Mouse (Mus musculus) liver, postnatal 0 days (tissue): Measurements from ENCODE around the gene Gm21974. TPM values are rescaled to one million over a fixed set of nuclear protein-coding genes. Genes with fewer than 3 reads are reported as not detected.

Source experiments
- ATAC-seq: fragments of 200-750 bp; cut with Nextera tagmentation; 2 replicates; pipeline ENCODE4 v1.8.0; 2017; ENCODE audit warnings: mild to moderate bottlenecking, moderate library complexity
- DNase-seq: peaks from one replicate; pipeline ENCODE4 v3.0.0-alpha.2; 2016
- H3K27ac ChIP-seq: fragments of 300-500 bp; sonication (generic); 2 replicates; pipeline ENCODE4 v1.5.1; 2014; ENCODE audit warnings: antibody characterized with exemption, moderate library complexity, mild to moderate bottlenecking, low read depth
- H3K27me3 ChIP-seq: fragments of 300-500 bp; sonication (generic); 2 replicates; pipeline ENCODE4 v1.6.1; 2014; ENCODE audit warnings: low read length, control low read depth, mixed read lengths; ENCODE audit not compliant: insufficient read depth
- H3K36me3 ChIP-seq: fragments of 300-500 bp; sonication (generic); replicated peaks from 2 replicates; pipeline ENCODE4 v1.6.1; 2014; ENCODE audit warnings: mild to moderate bottlenecking, control low read depth, low read length, moderate library complexity, mixed read lengths; ENCODE audit not compliant: insufficient read depth
- H3K4me1 ChIP-seq: fragments of 300-500 bp; sonication (generic); 2 replicates; pipeline ENCODE4 v1.6.1; 2014; ENCODE audit warnings: antibody characterized with exemption, mild to moderate bottlenecking, control low read depth; ENCODE audit not compliant: insufficient read depth
- H3K4me2 ChIP-seq: fragments of 300-500 bp; sonication (generic); 2 replicates; pipeline ENCODE4 v1.6.1; 2014; ENCODE audit warnings: low read depth, mild to moderate bottlenecking, low read length, moderate library complexity, mixed read lengths
- H3K4me3 ChIP-seq: fragments of 300-500 bp; sonication (generic); 2 replicates; pipeline ENCODE4 v1.5.1; 2014; ENCODE audit warnings: low read depth, low read length
- H3K9ac ChIP-seq: fragments of 300-500 bp; sonication (generic); replicated peaks from 2 replicates; pipeline ENCODE4 v1.6.1; 2014; ENCODE audit warnings: mild to moderate bottlenecking, moderate library complexity
- H3K9me3 ChIP-seq: fragments of 300-500 bp; sonication (generic); 2 replicates; pipeline ENCODE4 v1.6.1; 2016; ENCODE audit warnings: mild to moderate bottlenecking, control low read depth, low read length, mixed read lengths
- CTCF ChIP-seq: sonication (generic); IDR thresholded peaks from 2 replicates; pipeline ENCODE4 v1.5.1; 2016; ENCODE audit warnings: antibody characterized with exemption, low read depth
- EP300 ChIP-seq: IDR thresholded peaks from 2 replicates; pipeline ENCODE4 v1.6.1; 2016; ENCODE audit warnings: antibody characterized with exemption, low read depth, mild to moderate bottlenecking
- WGBS: fragments of 180-500 bp; shearing (Covaris S2); extraction: QIAGEN DNeasy Blood & Tissue Kit; methylation state at CpG from one replicate; pipeline ENCODE4 v1.1.7; 2014; ENCODE audit not compliant: insufficient replicate concordance; 5-methylcytosine and 5-hydroxymethylcytosine counted together
- polyA plus RNA-seq: library from polyadenylated mRNA; unstranded; fragments of >200 nt; fragmentation: Nextera tagmentation; extraction: Ambion mirVana; gene quantifications from 2 replicates; pipeline ENCODE4 v1.2.1, GENCODE M21; 2015

Gm21974 gene
- polyA plus RNA-seq, 1 experiment from 2014 or later = not detected

- no peak for ATAC-seq
- Histone ChIP-seq H3K4me2 (no peak overlapping the region), H3K36me3 (peaks cover 22% of the 10 kb centered on the region), H3K4me1 (peaks cover 10% of the 10 kb centered on the region), H3K27ac (no peak overlapping the region), H3K27me3 (no peaks in the 10 kb centered on the region), H3K9ac (no peak overlapping the region; the same call in 1 of the 2 replicates), H3K9me3 (no peaks in the 10 kb centered on the region), H3K4me3 (no peak overlapping the region)
- WGBS = 74% methylated on average over 3 of the region's 3 CpGs
- TF ChIP-seq CTCF = no peak
- TF ChIP-seq EP300 = no peak
- DNase-seq = no peak
These were observed 26.0 kb downstream of the Gm21974 start for GRCm38 (mm10) chr7:127869149-127869810.

- H3K9me3 ChIP-seq = no peaks in the 10 kb centered on the region
- no peak overlapping the region for H3K4me3 ChIP-seq
- ATAC-seq (no peak), DNase-seq (no peak)
- TF ChIP-seq EP300 (no peak), CTCF (no peak)
- 91% methylated on average over 18 of the region's 18 CpGs for WGBS
- H3K36me3 ChIP-seq = peaks cover 22% of the 10 kb centered on the region
- no peak overlapping the region for H3K4me2 ChIP-seq
- no peak overlapping the region for H3K27ac ChIP-seq
- H3K27me3 ChIP-seq = no peaks in the 10 kb centered on the region
- H3K9ac ChIP-seq = no peak overlapping the region
- H3K4me1 ChIP-seq = 0 out of 2 replicates have a peak, but pooled peaks cover 3% of the 10 kb centered on the region
These were observed 27.6 kb downstream of the Gm21974 start for GRCm38 (mm10) chr7:127867641-127868040.

DNA sequence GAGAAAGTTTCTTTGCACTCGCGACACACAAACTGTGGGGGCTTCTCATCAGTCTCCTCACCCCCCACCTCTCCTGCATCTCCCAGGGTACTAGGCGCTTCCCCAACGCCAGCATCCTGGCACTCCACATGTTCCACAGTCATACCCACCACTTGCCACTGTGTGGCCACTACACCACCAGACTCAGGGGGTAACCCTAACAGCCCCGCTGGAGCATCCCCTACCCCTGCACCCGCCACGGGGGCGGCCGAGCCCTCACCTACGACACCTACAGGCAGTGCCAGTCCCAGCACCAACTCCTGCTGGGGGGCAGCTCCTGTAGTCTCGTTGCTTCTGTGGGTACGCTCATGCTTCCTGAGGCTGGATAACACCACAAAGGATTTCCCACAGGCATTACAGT, 28.8 kb downstream of the Gm21974 start:
- no peak overlapping the region for H3K27ac ChIP-seq
- ATAC-seq (no peak), DNase-seq (no peak)
- WGBS = 88% methylated on average over 12 of the region's 12 CpGs
- H3K4me1 ChIP-seq = no peaks in the 10 kb centered on the region
- H3K9me3 ChIP-seq = no peaks in the 10 kb centered on the region
- H3K4me2 ChIP-seq = no peak overlapping the region
- peaks cover 22% of the 10 kb centered on the region for H3K36me3 ChIP-seq
- TF ChIP-seq CTCF (no peak), EP300 (no peak)
- no peaks in the 10 kb centered on the region for H3K27me3 ChIP-seq
- H3K9ac ChIP-seq = no peak overlapping the region
- H3K4me3 ChIP-seq = no peak overlapping the region

GRCm38 (mm10) chr7:127858258-127858657, 37.0 kb downstream of the Gm21974 start:
- ATAC-seq (no peak), DNase-seq (no peak)
- Histone ChIP-seq H3K9ac (no peak overlapping the region), H3K4me1 (no peaks in the 10 kb centered on the region), H3K27ac (no peak overlapping the region), H3K36me3 (no peaks in the 10 kb centered on the region), H3K4me3 (no peak overlapping the region), H3K27me3 (no peaks in the 10 kb centered on the region), H3K4me2 (no peak overlapping the region), H3K9me3 (no peaks in the 10 kb centered on the region)
- 57% methylated on average over 6 of the region's 6 CpGs for WGBS
- no peak for TF ChIP-seq EP300
- TF ChIP-seq CTCF = no peak

DNA sequence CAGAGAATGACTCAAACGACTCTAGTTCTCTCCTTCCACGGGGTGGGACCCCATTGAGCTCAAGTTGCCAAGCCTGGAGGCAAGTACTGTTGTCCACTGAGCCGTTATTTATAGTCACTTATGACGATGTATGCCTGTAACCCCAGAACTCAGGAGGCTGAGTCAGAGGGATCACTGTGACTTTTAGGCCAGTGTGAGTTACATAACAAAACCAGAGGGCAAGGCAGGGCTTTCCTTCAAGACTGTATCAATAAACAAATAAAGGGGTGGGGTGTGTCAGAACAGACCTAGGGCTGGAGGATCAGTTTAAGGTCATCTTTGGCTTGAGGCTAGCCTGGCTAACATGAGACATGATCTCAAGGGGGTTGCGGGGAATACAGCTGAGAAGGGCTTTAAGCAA, 44.3 kb downstream of the Gm21974 start:
- Histone ChIP-seq H3K4me3 (no peak overlapping the region), H3K9me3 (no peaks in the 10 kb centered on the region), H3K9ac (no peak overlapping the region), H3K27ac (0 out of 2 replicates have a peak overlapping the region, but pooled peaks have one; percentile 24), H3K4me2 (no peak overlapping the region), H3K27me3 (no peaks in the 10 kb centered on the region), H3K4me1 (no peaks in the 10 kb centered on the region), H3K36me3 (peaks cover 19% of the 10 kb centered on the region)
- TF ChIP-seq CTCF (no peak), EP300 (no peak)
- WGBS = 62% methylated on average over 5 of the region's 5 CpGs
- DNase-seq = no peak
- no peak for ATAC-seq

GRCm38 (mm10) chr7:127849973-127850875, 45.0 kb downstream of the Gm21974 start:
- no peaks in the 10 kb centered on the region for H3K27me3 ChIP-seq
- no peak overlapping the region; the same call in 1 of the 2 replicates for H3K9ac ChIP-seq
- DNase-seq = no peak
- peaks cover 19% of the 10 kb centered on the region for H3K36me3 ChIP-seq
- WGBS = 58% methylated on average over 6 of the region's 6 CpGs
- H3K4me3 ChIP-seq = no peak overlapping the region
- no peak for TF ChIP-seq EP300
- no peak for TF ChIP-seq CTCF
- no peaks in the 10 kb centered on the region for H3K9me3 ChIP-seq
- no peaks in the 10 kb centered on the region for H3K4me1 ChIP-seq
- H3K27ac ChIP-seq = peak overlapping the region; percentile 24; the same call in 1 of the 2 replicates
- no peak overlapping the region for H3K4me2 ChIP-seq
- peak; percentile 65 for ATAC-seq
